Mouse (Mus musculus) liver, embryonic 13.5 days (tissue): Measurements from ENCODE around the gene Bace1. TPM values are rescaled to one million over a fixed set of nuclear protein-coding genes. Genes with fewer than 3 reads are reported as not detected.

Experiments
- ATAC-seq: fragments of 200-750 bp; cut with Nextera tagmentation; 2 replicates; pipeline ENCODE4 v1.8.0; 2017; ENCODE audit warnings: low read depth, mild to moderate bottlenecking, moderate number of reproducible peaks, moderate library complexity
- DNase-seq: peaks from one replicate; pipeline ENCODE4 v3.0.0; 2022
- H3K27ac ChIP-seq: fragments of 300-500 bp; sonication (generic); 2 replicates; pipeline ENCODE4 v1.5.1; 2015; ENCODE audit warnings: moderate library complexity, mild to moderate bottlenecking, inconsistent platforms
- H3K27me3 ChIP-seq: fragments of 300-500 bp; sonication (generic); 2 replicates; pipeline ENCODE4 v1.6.1; 2015; ENCODE audit warnings: mild to moderate bottlenecking, inconsistent platforms
- H3K36me3 ChIP-seq: fragments of 300-500 bp; sonication (generic); 2 replicates; pipeline ENCODE4 v1.6.1; 2015; ENCODE audit warnings: mild to moderate bottlenecking, inconsistent platforms
- H3K4me1 ChIP-seq: fragments of 300-500 bp; sonication (generic); replicated peaks from 2 replicates; pipeline ENCODE4 v1.6.1; 2015; ENCODE audit warnings: inconsistent platforms
- H3K4me2 ChIP-seq: fragments of 300-500 bp; sonication (generic); 2 replicates; pipeline ENCODE4 v1.6.1; 2015; ENCODE audit warnings: inconsistent platforms, mild to moderate bottlenecking, moderate library complexity
- H3K4me3 ChIP-seq: fragments of 300-500 bp; sonication (generic); replicated peaks from 2 replicates; pipeline ENCODE4 v1.5.1; 2015; ENCODE audit warnings: mild to moderate bottlenecking, inconsistent platforms
- H3K9ac ChIP-seq: fragments of 300-500 bp; sonication (generic); 2 replicates; pipeline ENCODE4 v1.6.1; 2015; ENCODE audit warnings: mild to moderate bottlenecking, inconsistent platforms
- H3K9me3 ChIP-seq: fragments of 300-500 bp; sonication (generic); replicated peaks from 2 replicates; pipeline ENCODE4 v1.6.1; 2016; ENCODE audit warnings: inconsistent platforms
- WGBS: fragments of 180-500 bp; shearing (Covaris S2); methylation state at CpG from one replicate; pipeline ENCODE4 v1.1.7; 2015; ENCODE audit not compliant: insufficient replicate concordance; 5-methylcytosine and 5-hydroxymethylcytosine counted together
- polyA plus RNA-seq: library from polyadenylated mRNA; unstranded; fragments of >200 nt; fragmentation: Nextera tagmentation; extraction: Ambion mirVana; gene quantifications from 2 replicates; pipeline ENCODE4 v1.2.1, GENCODE M21; 2015

Bace1 gene
- polyA plus RNA-seq, 1 experiment from 2014 or later: 5.1 TPM

DNA sequence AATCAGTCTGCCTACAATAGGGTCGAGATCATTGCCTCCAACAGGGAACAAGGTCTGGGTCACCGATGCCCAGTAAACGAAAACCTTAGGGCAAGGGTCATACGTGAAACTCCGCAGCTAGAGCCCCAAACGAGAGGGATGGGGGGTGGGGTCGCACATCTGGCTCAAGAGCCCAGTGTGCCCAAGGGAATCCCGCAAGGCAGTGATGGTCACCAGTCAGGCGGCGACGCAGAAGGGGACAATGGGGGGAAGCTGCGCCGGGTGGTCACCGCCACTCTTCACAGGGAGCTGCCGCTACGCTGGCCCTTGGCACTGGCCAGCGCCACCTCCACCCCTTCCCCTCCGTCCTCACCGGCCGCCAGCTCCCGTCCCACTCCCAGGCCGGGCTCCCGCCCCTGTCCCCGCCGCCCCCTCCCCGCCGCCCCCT is 67.4 kb downstream of the Bace1 start:
- peak; percentile 29 for ATAC-seq
- under 1% methylated on average over 12 of the region's 27 CpGs for WGBS

DNA sequence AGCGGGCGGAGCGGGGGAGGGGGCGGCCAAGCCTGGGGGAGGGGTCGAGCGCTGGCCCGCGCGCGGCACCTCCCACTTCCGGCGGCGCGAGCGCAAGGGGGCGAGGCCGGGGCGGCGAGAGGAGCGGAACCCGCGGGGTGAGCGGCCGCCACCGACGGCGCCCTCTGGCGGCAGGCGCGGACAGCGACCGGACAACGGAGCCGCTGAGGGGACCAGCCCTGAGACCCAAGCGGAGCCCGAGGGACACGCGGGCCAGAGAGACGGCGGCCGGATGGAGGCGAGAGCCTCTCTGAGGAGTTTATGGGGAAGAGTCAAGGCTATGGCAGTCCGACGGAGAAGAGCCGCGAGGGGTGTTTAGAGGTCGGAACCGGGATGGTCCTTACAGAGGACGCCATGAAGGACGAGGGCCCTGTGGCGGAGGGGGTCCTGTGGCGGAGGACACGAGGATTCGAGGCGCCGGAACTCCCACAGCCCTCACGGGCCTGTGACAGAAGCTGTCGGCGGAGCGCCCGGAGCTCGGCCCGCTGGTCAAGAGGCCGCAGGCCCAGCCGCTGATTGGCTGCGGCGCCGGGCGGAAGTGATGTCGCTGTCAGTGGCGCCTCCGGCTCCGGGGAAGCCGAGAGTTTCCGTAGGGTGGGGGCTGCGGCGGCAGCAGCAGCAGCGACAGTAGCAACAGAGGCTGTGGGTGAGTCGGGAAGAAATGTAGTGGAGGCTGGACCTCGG is 68.1 kb downstream of the Bace1 start, which contains the start of the genes Pcsk7 and Rnf214:
Gene Pcsk7 (plus strand): TSS at position 143 of the 723 bp plus-strand sequence.
Gene Rnf214 (minus strand): TSS at position 557 of the 723 bp plus-strand sequence.
- Histone ChIP-seq H3K27ac (peak within 1 kb of the TSS; percentile 97), H3K36me3 (peaks cover 39% of the 10 kb centered on the region), H3K4me3 (peak within 1 kb of the TSS; percentile 96), H3K9ac (peak within 1 kb of the TSS; percentile 96), H3K27me3 (no peaks in the 10 kb centered on the region), H3K9me3 (no peaks in the 10 kb centered on the region), H3K4me2 (peak within 1 kb of the TSS; percentile 92), H3K4me1 (peaks cover 23% of the 10 kb centered on the region)
- under 1% methylated on average over 78 of the region's 80 CpGs for WGBS
- DNase-seq (peak; percentile 81), ATAC-seq (peak; percentile 92)

More for the DNA sequence above, 67.4 kb downstream of the Bace1 start:
- DNase-seq: peak; percentile 8
- H3K27ac ChIP-seq: peak overlapping the region; percentile 97
- H3K9me3 ChIP-seq: no peaks in the 10 kb centered on the region
- H3K4me2 ChIP-seq: peak overlapping the region; percentile 92
- H3K9ac ChIP-seq: peak overlapping the region; percentile 96
- H3K27me3 ChIP-seq: no peaks in the 10 kb centered on the region
- peaks cover 23% of the 10 kb centered on the region for H3K4me1 ChIP-seq
- H3K4me3 ChIP-seq: peak overlapping the region; percentile 96
- peaks cover 32% of the 10 kb centered on the region for H3K36me3 ChIP-seq

- Histone ChIP-seq H3K9me3 (no peaks in the 10 kb centered on the region), H3K27me3 (no peaks in the 10 kb centered on the region), H3K4me1 (peaks cover 23% of the 10 kb centered on the region), H3K4me2 (peak overlapping the region; percentile 92), H3K9ac (peak overlapping the region; percentile 96), H3K27ac (peak overlapping the region; percentile 97), H3K36me3 (peaks cover 40% of the 10 kb centered on the region), H3K4me3 (peak overlapping the region; percentile 96)
- DNase-seq: no peak
- under 1% methylated on average over 19 of the region's 19 CpGs for WGBS
- ATAC-seq: peak; percentile 45
Observed at GRCm38 (mm10) chr9:45907078-45907428, 68.7 kb downstream of the Bace1 start.

GRCm38 (mm10) chr9:45910995-45911394 is 72.6 kb downstream of the Bace1 start:
- Histone ChIP-seq H3K9me3 (no peaks in the 10 kb centered on the region), H3K27ac (no peak overlapping the region), H3K36me3 (peaks cover 69% of the 10 kb centered on the region), H3K27me3 (no peaks in the 10 kb centered on the region), H3K9ac (no peak overlapping the region), H3K4me2 (no peak overlapping the region), H3K4me1 (peaks cover 10% of the 10 kb centered on the region), H3K4me3 (no peak overlapping the region)
- WGBS: 69% methylated on average over 3 of the region's 3 CpGs
- no peak for DNase-seq
- ATAC-seq: no peak

- WGBS: 53% methylated on average over 1 of the region's 1 CpGs
- H3K27me3 ChIP-seq: no peaks in the 10 kb centered on the region
- H3K27ac ChIP-seq: no peak overlapping the region
- DNase-seq (peak; percentile 26), ATAC-seq (no peak)
- H3K9ac ChIP-seq: no peak overlapping the region
- no peak overlapping the region for H3K4me3 ChIP-seq
- H3K4me1 ChIP-seq: peaks cover 10% of the 10 kb centered on the region
- no peak overlapping the region for H3K4me2 ChIP-seq
- peaks cover 76% of the 10 kb centered on the region for H3K36me3 ChIP-seq
- H3K9me3 ChIP-seq: no peaks in the 10 kb centered on the region
Observed at GRCm38 (mm10) chr9:45911673-45912072, 73.3 kb downstream of the Bace1 start.

Other genes with a start within 250 kb of the Bace1 start
- gene Cep164, start 9.9 kb upstream of the Bace1 start, polyA plus RNA-seq: 5.1 and 6.0 TPM in 2 replicates
- 7.4 and 7.7 TPM in 2 replicates for gene Pcsk7, start 67.9 kb downstream of the Bace1 start, polyA plus RNA-seq
- gene Rnf214, start 68.3 kb downstream of the Bace1 start, polyA plus RNA-seq: 13.3 and 17.0 TPM in 2 replicates
- gene Tagln, start 97.5 kb downstream of the Bace1 start, polyA plus RNA-seq: 7.5 and 8.0 TPM in 2 replicates
- gene Sidt2, start 116.7 kb downstream of the Bace1 start, polyA plus RNA-seq: 17.7 and 19.6 TPM in 2 replicates
- gene Pafah1b2, start 174.1 kb downstream of the Bace1 start, polyA plus RNA-seq: 80.3 and 92.8 TPM in 2 replicates
- 2.4 and 2.8 TPM in 2 replicates for gene Sik3, start 174.2 kb downstream of the Bace1 start, polyA plus RNA-seq